Mouse (Mus musculus) ES-Bruce4 (cell line): Measurements from ENCODE around the gene Traf7.

Source experiments
- CTCF ChIP-seq: IDR thresholded peaks from one replicate; pipeline ENCODE4 v1.8.1; 2011; ENCODE audit warnings: low read depth, low read length
- EP300 ChIP-seq: IDR thresholded peaks from 2 replicates; pipeline ENCODE4 v1.6.1; 2011; ENCODE audit warnings: low read depth, low read length; ENCODE audit not compliant: insufficient read depth
- POLR2A ChIP-seq: IDR thresholded peaks from one replicate; pipeline ENCODE4 v1.8.1; 2011; ENCODE audit warnings: low read length; ENCODE audit not compliant: insufficient read depth

DNA sequence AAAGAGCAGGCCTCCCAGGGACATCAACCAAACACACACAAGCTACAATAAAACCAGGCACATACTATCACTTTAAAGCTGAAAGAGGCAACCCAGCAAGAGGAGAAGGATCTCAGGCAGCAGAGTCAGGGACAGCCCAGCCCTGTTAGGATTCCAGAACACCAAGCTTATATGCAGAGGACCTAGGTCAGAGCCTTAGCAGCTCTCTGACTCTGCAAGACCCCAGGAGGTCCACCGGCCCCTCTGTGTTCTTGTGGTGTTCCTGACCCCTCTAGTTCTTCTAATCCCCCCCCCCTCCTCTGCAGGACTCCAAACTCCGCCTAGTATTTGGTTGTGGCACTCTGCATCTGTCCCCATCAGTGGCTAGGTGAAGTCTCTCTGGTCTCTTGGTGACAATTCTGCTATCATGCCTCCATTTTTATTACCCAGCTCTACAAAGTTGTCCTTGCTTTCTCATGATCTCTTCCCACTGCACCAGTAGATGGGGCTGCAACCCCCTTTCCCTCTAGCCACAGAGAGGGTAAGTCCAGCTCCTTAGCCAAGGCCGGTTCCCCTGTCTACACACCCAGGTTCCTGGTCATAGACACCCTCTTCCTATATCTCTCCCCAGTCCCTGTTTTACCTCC, 47.4 kb downstream of the Traf7 start:
- TF ChIP-seq EP300 (no peak), CTCF (peak; percentile 59), POLR2A (no peak)
